Mouse (Mus musculus): ENCODE data around the gene Nkx1-2. TPM values are rescaled to one million over a fixed set of nuclear protein-coding genes. Genes with fewer than 3 reads are reported as not detected.

The Nkx1-2 gene
- not detected for polyA plus RNA-seq (2017; shearing (Covaris generic))

DNA sequence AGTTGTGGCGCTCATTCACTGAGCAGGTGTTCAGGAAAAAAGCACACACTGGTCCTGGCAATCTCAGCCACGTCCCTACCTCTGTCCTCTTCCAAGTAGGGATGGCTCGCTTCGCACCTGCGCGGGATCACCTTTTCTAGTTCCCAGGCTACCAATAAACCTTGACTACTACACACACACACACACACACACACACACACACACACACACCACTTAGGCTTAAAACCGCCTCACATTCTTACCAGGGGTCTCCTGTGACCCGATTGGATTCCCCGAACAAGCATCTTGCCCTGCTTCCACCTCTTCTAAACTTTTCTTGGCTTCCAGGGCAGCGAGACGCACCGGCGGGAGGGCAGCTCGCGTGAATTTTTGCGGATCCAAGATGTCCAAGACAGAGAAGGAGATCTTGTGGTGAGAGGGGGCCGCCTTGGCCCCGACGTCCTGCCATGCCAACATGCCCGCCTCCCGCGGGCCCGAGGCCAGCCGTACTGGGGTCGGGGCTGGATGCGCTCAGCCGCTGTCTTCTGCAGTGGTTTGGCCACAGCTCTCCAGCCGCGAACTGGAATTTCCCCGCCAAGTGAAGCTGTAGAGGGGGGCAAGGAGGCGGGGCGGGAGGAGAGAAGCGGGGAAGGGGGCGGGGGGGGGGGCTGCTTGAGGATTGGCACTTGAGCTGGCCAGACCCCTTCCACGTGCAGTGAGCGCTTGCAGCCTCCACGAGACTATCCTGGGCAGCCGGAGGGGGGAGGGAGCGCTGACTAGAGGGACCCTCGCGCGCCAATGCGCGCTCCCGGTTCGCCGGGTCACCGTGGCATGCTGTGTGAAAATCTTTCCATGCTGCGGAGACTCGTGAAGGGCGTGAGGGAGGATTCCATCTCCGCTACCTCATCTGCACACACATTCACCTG lies at the start of gene Nkx1-2:
TSS of gene Nkx1-2 (minus strand) at position 567 of the 905 bp plus-strand sequence.

GRCm38 (mm10) chr7:132610468-132611318 lies 11.3 kb upstream of the Nkx1-2 start, which contains the start of gene Lhpp:
Gene Lhpp (plus strand): TSS chr7:132610638.

DNA sequence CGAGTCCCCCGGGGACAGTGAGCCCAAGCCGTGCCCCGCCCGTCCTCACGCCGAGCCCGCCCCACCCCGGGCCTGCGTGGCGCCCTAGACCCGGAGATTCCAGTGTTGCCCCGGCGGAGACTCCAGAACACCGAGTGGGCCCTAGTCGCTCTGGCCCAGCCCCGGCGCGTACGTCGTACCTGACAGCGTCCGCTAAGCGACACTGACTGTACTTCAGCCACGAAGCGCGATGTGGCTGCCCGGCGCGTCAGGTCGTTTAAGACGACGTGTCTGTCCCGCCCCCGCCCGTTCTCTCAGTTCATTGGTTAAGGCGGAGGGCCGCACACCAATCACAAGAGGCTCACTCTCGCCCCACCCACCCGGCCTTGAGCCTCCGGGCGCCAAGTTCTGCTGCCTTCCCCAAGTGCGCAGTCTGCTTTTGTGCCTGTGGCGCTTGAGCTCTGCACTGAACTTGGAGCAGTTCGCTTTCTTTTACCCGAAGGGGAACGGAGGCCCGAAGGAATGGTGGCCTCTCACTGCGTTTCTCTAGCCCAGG lies 23.3 kb downstream of the Nkx1-2 start, which contains the start of gene Oat:
TSS of gene Oat (minus strand) at position 283 of the 535 bp plus-strand sequence.

Other genes with a start within 250 kb of the Nkx1-2 start
- 181 TPM for gene Oat, start 23.2 kb downstream of the Nkx1-2 start, polyA plus RNA-seq (2017; shearing (Covaris generic))
- 1.9 TPM for gene Lhpp, start 11.0 kb upstream of the Nkx1-2 start, polyA plus RNA-seq (2017; shearing (Covaris generic))
- gene Fam53b, start 214.2 kb upstream of the Nkx1-2 start, polyA plus RNA-seq (2017; shearing (Covaris generic)): 113 TPM

All from naive thymus-derived CD4-positive, alpha-beta T cell, adult 5 months (primary cell).